11 mouse cellular contexts compared by ENCODE assay signal in the genomic region with DNA sequence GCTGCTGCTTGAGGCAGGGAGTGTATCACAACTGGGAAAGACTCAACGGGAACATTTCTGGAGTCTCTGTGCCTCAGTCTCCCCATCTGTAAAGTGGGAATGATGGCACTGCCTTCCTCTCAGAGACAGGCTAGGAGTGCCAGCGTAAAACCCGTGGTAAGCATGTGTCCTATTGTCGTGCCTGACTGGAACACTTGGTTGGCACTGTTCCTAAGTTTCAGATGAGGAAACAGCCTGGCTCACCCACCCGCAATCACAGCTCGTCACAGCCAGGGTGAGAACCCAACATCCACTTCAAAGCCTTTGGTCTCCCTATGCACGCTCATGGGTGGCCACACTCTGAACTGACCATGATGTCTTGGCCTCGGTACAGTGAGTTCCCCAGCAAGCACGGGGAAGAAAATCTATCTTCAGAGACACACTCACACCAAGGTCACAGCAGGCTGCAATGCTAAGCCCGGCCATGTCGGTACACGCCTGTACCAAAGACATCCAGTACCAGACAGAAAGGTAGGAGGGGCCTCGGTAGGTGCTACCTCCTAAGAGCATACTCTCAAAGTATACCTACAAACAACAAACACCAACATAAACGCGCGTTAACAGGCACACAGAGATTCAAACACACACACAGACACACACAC. TPM values are rescaled to one million over a fixed set of nuclear protein-coding genes. Genes with fewer than 3 reads are reported as not detected.
DNase-seq lines count a peak whose midpoint lies in the region; ATAC-seq and TF ChIP-seq lines count a peak whose summit lies in the region.
"Had no signal": no experiment of that assay in that cellular context is flagged by ENCODE, and none has a peak within 500 bp of the region (broad histone marks: within the 10 kb centered on the region; RNA-seq: fewer than 3 reads in every experiment).

No protein-coding gene starts in this region.

- no peak for TF ChIP-seq POLR2A in olfactory bulb, adult 2 months (IDR thresholded peaks at IDR 0.05; ENCODE audit: insufficient read depth, low read depth, low read length)

- no peaks in the 10 kb centered on the region for H3K27me3 ChIP-seq in limb, embryonic 11.5 days (ENCODE audit: control insufficient read depth, insufficient read depth, low read length)
- H3K27me3 ChIP-seq in limb, embryonic 10.5 days (ENCODE audit: low read depth, poor library complexity, severe bottlenecking), result no peaks in the 10 kb centered on the region
- no peaks in the 10 kb centered on the region for H3K27me3 ChIP-seq in hindbrain, embryonic 15.5 days
- H3K27me3 ChIP-seq: neural tube, embryonic 12.5 days had no signal

- H3K36me3 ChIP-seq in limb, embryonic 11.5 days (ENCODE audit: control insufficient read depth, insufficient read depth, low read length), result no peaks in the 10 kb centered on the region
- H3K36me3 ChIP-seq in limb, embryonic 10.5 days, result peaks cover 4% of the 10 kb centered on the region; the same call in 1 of the 2 replicates
- H3K36me3 ChIP-seq in hindbrain, embryonic 15.5 days, result no peaks in the 10 kb centered on the region
- H3K36me3 ChIP-seq: heart, embryonic 13.5 days; neural tube, embryonic 12.5 days had no signal

- no peaks in the 10 kb centered on the region for H3K9me3 ChIP-seq in limb, embryonic 11.5 days (ENCODE audit: control insufficient read depth, low read length)
- no peaks in the 10 kb centered on the region for H3K9me3 ChIP-seq in limb, embryonic 10.5 days (replicated peaks)
- no peaks in the 10 kb centered on the region for H3K9me3 ChIP-seq in hindbrain, embryonic 15.5 days
- H3K9me3 ChIP-seq: heart, embryonic 13.5 days; neural tube, embryonic 12.5 days had no signal

- ATAC-seq in limb, embryonic 11.5 days (ENCODE audit: insufficient number of reproducible peaks, low FRiP score, low TSS enrichment, low read depth), result no peak
- ATAC-seq in hindbrain, embryonic 15.5 days (ENCODE audit: low FRiP score, low read depth), result no peak

- peak; percentile 6 to 48 for DNase-seq in adrenal gland, postnatal 36 days
- no peak for DNase-seq in adrenal gland, adult 18-20 months (ENCODE audit: low spot score in 2 of 2)
- DNase-seq in limb, embryonic 11.5 days (ENCODE audit: low spot score), result no peak
- DNase-seq in limb, embryonic 10.5 days (ENCODE audit: low spot score), result no peak
- no peak for DNase-seq in ovary, postnatal 10 days (ENCODE audit: low spot score)
- DNase-seq in spleen, postnatal 14 days (ENCODE audit: low spot score in 2 of 2), result no peak
- DNase-seq: lung, postnatal 10 days had no signal

- peak overlapping the region; percentile 40; the same call in 1 of the 2 replicates for H3K4me2 ChIP-seq in limb, embryonic 11.5 days (ENCODE audit: low read depth, severe bottlenecking)
- H3K4me2 ChIP-seq in hindbrain, embryonic 15.5 days, result peak overlapping the region; percentile 54

- H3K4me1 ChIP-seq in limb, embryonic 11.5 days (ENCODE audit: control insufficient read depth, insufficient read depth, low read length), result peaks cover 28% of the 10 kb centered on the region
- peaks cover 62% of the 10 kb centered on the region for H3K4me1 ChIP-seq in limb, embryonic 10.5 days
- peaks cover 42% of the 10 kb centered on the region for H3K4me1 ChIP-seq in hindbrain, embryonic 15.5 days (replicated peaks)
- H3K4me1 ChIP-seq in olfactory bulb, adult 2 months (ENCODE audit: control insufficient read depth, insufficient read depth, low read length), result peaks cover 61% of the 10 kb centered on the region

- 87% methylated on average over 16 of the region's 16 CpGs for WGBS in limb, embryonic 11.5 days
- WGBS in limb, embryonic 10.5 days, result 89% methylated on average over 16 of the region's 16 CpGs
- WGBS in hindbrain, embryonic 15.5 days, result 81% methylated on average over 16 of the region's 16 CpGs
- 52% methylated on average over 16 of the region's 16 CpGs for WGBS in olfactory bulb, adult 2 months

- no peak overlapping the region for H3K27ac ChIP-seq in limb, embryonic 11.5 days (replicated peaks; ENCODE audit: low read depth, low read length)
- no peak overlapping the region for H3K27ac ChIP-seq in limb, embryonic 10.5 days
- no peak overlapping the region for H3K27ac ChIP-seq in hindbrain, embryonic 15.5 days (replicated peaks)
- peak overlapping the region; percentile 19; the same call in 1 of the 2 replicates for H3K27ac ChIP-seq in olfactory bulb, adult 2 months (ENCODE audit: insufficient read depth, low read depth, low read length)
- H3K27ac ChIP-seq: heart, embryonic 13.5 days; neural tube, embryonic 12.5 days had no signal

- H3K9ac ChIP-seq in limb, embryonic 11.5 days (ENCODE audit: low read length), result no peak overlapping the region
- H3K9ac ChIP-seq in hindbrain, embryonic 15.5 days, result no peak overlapping the region
- H3K9ac ChIP-seq: heart, embryonic 13.5 days; neural tube, embryonic 12.5 days had no signal

- no peak overlapping the region for H3K4me3 ChIP-seq in limb, embryonic 11.5 days (ENCODE audit: low read depth, low read length)
- no peak overlapping the region for H3K4me3 ChIP-seq in limb, embryonic 10.5 days
- H3K4me3 ChIP-seq in hindbrain, embryonic 15.5 days, result no peak overlapping the region
- H3K4me3 ChIP-seq in olfactory bulb, adult 2 months (ENCODE audit: insufficient read depth, low read depth, low read length), result peak overlapping the region; percentile 32; the same call in 1 of the 2 replicates
- H3K4me3 ChIP-seq: neural tube, embryonic 12.5 days had no signal

- no peak for TF ChIP-seq CTCF in olfactory bulb, adult 2 months (IDR thresholded peaks at IDR 0.05; ENCODE audit: insufficient read depth, low read depth, low read length)

RNA-seq across cellular contexts. Expression of a gene that starts 50.2 kb away (rescaled TPM):
- under 1 TPM; 0.07 to 0.50 TPM for total RNA-seq in adrenal gland, postnatal 36 days (2021)
- under 1 TPM; 0.13 to 0.61 TPM for total RNA-seq in adrenal gland, adult 18-20 months (2021)
- polyA plus RNA-seq in limb, embryonic 11.5 days (2014; fragmentation: Nextera tagmentation; extraction: Ambion mirVana), result 8.7 and 12.3 TPM in 2 replicates
- 5.4 and 7.8 TPM in 2 replicates for polyA plus RNA-seq in limb, embryonic 10.5 days (2016; fragmentation: Nextera tagmentation; extraction: Ambion mirVana)
- 20.5 and 24.4 TPM in 2 replicates for polyA plus RNA-seq in hindbrain, embryonic 15.5 days (2015; fragmentation: Nextera tagmentation; extraction: Ambion mirVana)
- 49.8 and 56.3 TPM in 2 replicates for polyA plus RNA-seq in olfactory bulb, adult 2 months (2012; ENCODE audit: insufficient read depth, insufficient read length, low replicate concordance, missing spikeins)

Comparison
In these comparisons a context has a peak if more than half of its experiments do, and no peak if none do; other contexts are left out.
1. DNase-seq: peak in adrenal gland, postnatal 36 days (2 of 2); none in adrenal gland, adult 18-20 months (0 of 2), limb, embryonic 11.5 days (single experiment), limb, embryonic 10.5 days (single experiment), ovary, postnatal 10 days (single experiment) and spleen, postnatal 14 days (0 of 2).